Mouse (Mus musculus): ENCODE measurements around the gene Irgm1. TPM values are rescaled to one million over a fixed set of nuclear protein-coding genes. Genes with fewer than 3 reads are reported as not detected.
"Not testable (repeated sequence)": the region's sequence is repeated elsewhere in the genome, so short reads cannot be mapped to it uniquely, and the experiment has no call there.

The Irgm1 gene
- polyA plus RNA-seq (2012; rRNA removed), result 1.8 and 7.4 TPM in 2 replicates

DNA sequence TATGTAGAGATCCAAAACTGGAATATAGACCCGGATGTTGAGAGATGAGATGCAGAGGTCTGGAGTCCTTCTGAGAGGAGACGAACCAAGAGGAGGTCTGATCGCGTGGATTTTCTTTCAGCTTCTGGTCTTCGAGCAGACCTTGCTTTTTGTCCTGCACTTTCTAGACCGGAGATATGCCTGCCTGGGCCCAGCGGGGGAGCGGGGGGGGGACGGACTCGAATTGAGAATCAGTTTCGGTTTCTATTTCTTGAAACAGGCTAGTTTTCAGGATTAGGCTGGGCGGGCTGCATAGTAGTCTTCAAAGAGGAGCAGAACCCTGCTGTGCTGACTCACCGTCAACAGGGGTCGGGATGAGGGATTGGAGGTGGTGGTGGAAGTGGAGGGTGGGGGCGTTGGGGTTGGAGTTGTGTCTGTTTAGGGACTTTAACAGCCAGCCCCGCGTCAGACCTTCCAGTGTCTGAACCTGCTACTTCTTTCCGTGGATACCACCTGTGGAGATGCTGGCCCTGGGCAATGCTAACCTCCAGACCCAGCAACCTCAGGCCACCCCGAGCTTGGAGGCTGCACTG is at the start of gene Irgm1:
Gene Irgm1, minus strand, starts transcription at position 483 of the 572 bp plus-strand sequence.
- H3K27ac ChIP-seq (ENCODE audit: insufficient read depth, low read depth, low read length), result peak within 1 kb of the TSS; percentile 94
- H3K4me3 ChIP-seq (ENCODE audit: low read depth, low read length), result peak within 1 kb of the TSS; percentile 81
- peaks cover 10% of the 10 kb centered on the region for H3K36me3 ChIP-seq (ENCODE audit: control insufficient read depth, insufficient read depth, low read length)
- TF ChIP-seq POLR2A (IDR thresholded peaks at IDR 0.05; ENCODE audit: low read depth, low read length) (peak; percentile 60), CTCF (IDR thresholded peaks at IDR 0.05; ENCODE audit: extremely low read depth, insufficient read length, insufficient replicate concordance, low read depth, low read length) (no peak)
- H3K27me3 ChIP-seq (ENCODE audit: control insufficient read depth, insufficient read depth, low read length), result no peaks in the 10 kb centered on the region
- under 1% methylated on average over 19 of the region's 19 CpGs for WGBS
- peaks cover 14% of the 10 kb centered on the region; the same call in 1 of the 2 replicates for H3K4me1 ChIP-seq (ENCODE audit: control insufficient read depth, insufficient read depth, insufficient read length, low read length)

DNA sequence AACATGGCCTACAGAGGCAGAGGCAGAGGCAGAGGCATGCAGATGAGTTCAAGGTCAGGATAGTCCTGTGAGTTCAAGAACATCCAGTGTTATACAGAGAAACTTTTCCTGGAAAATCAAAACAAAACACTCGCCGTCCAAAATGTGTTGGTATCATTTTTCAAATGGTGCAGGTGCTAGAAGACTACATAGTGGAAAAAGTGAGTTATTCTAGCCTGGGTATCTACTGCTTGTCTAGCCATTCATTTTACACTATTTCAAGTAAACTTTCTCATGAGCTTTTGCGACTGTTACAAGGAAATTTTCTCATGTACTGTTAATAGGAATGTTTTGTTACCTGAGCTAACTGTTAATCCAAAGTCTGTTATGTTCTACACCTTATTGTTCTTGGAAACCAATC is 46.9 kb upstream of the Irgm1 start:
- H3K36me3 ChIP-seq (ENCODE audit: control insufficient read depth, insufficient read depth, low read length), result no peaks in the 10 kb centered on the region
- H3K27ac ChIP-seq (ENCODE audit: insufficient read depth, low read depth, low read length), result no peak overlapping the region
- H3K4me1 ChIP-seq (ENCODE audit: control insufficient read depth, insufficient read depth, insufficient read length, low read length), result peaks cover 8% of the 10 kb centered on the region; the same call in 1 of the 2 replicates
- no peak for TF ChIP-seq CTCF (IDR thresholded peaks at IDR 0.05; ENCODE audit: extremely low read depth, insufficient read length, insufficient replicate concordance, low read depth, low read length)
- TF ChIP-seq POLR2A (IDR thresholded peaks at IDR 0.05; ENCODE audit: low read depth, low read length), result no peak
- no peaks in the 10 kb centered on the region for H3K27me3 ChIP-seq (ENCODE audit: control insufficient read depth, insufficient read depth, low read length)
- no peak overlapping the region for H3K4me3 ChIP-seq (ENCODE audit: low read depth, low read length)
- 71% methylated on average over 3 of the region's 3 CpGs for WGBS

DNA sequence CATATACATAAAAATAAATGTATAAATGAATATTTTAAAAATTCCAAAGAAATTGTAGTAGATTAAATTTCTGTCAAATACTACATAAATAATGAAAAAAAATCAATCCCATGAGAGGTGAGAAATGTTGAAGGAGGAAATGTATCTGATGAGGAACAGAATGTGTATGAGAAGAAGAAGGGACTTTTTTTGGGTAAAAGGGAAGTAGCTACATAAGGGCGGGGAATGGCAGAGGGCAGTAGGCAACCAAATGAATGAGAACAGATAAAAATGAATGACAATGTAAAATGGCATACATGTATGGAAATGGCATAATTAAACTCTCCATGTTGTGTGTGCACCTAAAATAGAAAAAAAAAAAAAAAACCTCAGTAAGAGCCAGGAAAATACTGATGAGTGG is 42.1 kb upstream of the Irgm1 start:
- TF ChIP-seq CTCF (IDR thresholded peaks at IDR 0.05; ENCODE audit: extremely low read depth, insufficient read length, insufficient replicate concordance, low read depth, low read length) (no peak), POLR2A (IDR thresholded peaks at IDR 0.05; ENCODE audit: low read depth, low read length) (no peak)

DNA sequence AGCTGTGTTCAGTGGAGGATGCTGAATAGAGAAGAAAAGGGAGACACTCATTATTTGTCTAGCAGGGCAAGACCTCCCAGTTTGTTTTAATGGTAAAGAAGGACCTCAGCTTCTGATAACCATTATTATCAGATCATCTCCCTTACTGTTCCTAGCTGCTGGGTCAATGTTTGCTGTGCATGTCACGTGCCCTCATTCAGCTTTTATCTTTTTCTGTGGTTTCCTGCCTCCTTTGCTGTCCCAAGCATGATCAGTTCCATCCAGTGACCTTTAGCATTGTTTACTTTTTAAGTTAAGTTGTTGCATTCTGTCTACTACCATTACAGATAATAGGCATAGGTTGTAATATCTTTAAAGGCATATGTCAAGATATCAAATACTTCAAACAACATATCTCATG is 37.0 kb upstream of the Irgm1 start:
- 39% methylated on average over 1 of the region's 1 CpGs for WGBS
- no peak overlapping the region for H3K4me3 ChIP-seq (ENCODE audit: low read depth, low read length)
- H3K36me3 ChIP-seq (ENCODE audit: control insufficient read depth, insufficient read depth, low read length), result no peaks in the 10 kb centered on the region
- H3K27ac ChIP-seq (ENCODE audit: insufficient read depth, low read depth, low read length), result no peak overlapping the region
- peaks cover 2% of the 10 kb centered on the region; the same call in 1 of the 2 replicates for H3K4me1 ChIP-seq (ENCODE audit: control insufficient read depth, insufficient read depth, insufficient read length, low read length)
- no peak for TF ChIP-seq POLR2A (IDR thresholded peaks at IDR 0.05; ENCODE audit: low read depth, low read length)
- H3K27me3 ChIP-seq (ENCODE audit: control insufficient read depth, insufficient read depth, low read length), result no peaks in the 10 kb centered on the region

More for the DNA sequence above, 42.1 kb upstream of the Irgm1 start:
- Histone ChIP-seq H3K4me1 (ENCODE audit: control insufficient read depth, insufficient read depth, insufficient read length, low read length) (peaks cover 2% of the 10 kb centered on the region; the same call in 1 of the 2 replicates), H3K36me3 (ENCODE audit: control insufficient read depth, insufficient read depth, low read length) (no peaks in the 10 kb centered on the region), H3K27me3 (ENCODE audit: control insufficient read depth, insufficient read depth, low read length) (no peaks in the 10 kb centered on the region), H3K27ac (ENCODE audit: insufficient read depth, low read depth, low read length) (no peak overlapping the region), H3K4me3 (ENCODE audit: low read depth, low read length) (no peak overlapping the region)
- WGBS, result 92% methylated on average over 1 of the region's 1 CpGs

DNA sequence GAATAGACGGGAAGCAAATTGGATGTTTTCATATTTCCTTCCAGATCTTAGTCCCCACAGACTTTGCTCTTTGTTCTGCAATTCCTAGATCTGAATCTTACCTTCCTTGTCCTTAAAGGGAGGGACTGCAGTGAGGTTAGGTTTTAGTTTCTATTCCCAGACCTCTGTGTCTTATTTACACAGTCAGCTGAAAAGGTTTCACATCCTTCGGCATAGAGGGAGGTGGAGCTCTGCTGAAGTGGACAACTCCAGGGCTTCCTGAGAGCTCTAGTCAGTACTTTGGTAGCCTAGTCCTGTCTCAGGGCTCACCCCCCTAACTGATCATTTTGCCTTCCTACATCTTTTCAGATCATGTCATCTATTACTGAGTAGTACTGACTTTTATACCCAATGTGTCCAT is 30.5 kb upstream of the Irgm1 start, which contains the start of gene Gm5431:
Gene Gm5431, minus strand, starts transcription at position 194 of the 400 bp plus-strand sequence.
- 6% methylated on average over 2 of the region's 2 CpGs for WGBS
- H3K27me3 ChIP-seq (ENCODE audit: control insufficient read depth, insufficient read depth, low read length), result no peaks in the 10 kb centered on the region
- H3K4me1 ChIP-seq (ENCODE audit: control insufficient read depth, insufficient read depth, insufficient read length, low read length), result peaks cover 16% of the 10 kb centered on the region
- no peak for TF ChIP-seq POLR2A (IDR thresholded peaks at IDR 0.05; ENCODE audit: low read depth, low read length)
- no peak for TF ChIP-seq CTCF (IDR thresholded peaks at IDR 0.05; ENCODE audit: extremely low read depth, insufficient read length, insufficient replicate concordance, low read depth, low read length)
- peak within 1 kb of the TSS; percentile 32; the same call in 1 of the 2 replicates for H3K4me3 ChIP-seq (ENCODE audit: low read depth, low read length)
- H3K27ac ChIP-seq (ENCODE audit: insufficient read depth, low read depth, low read length), result peak within 1 kb of the TSS; percentile 93
- H3K36me3 ChIP-seq (ENCODE audit: control insufficient read depth, insufficient read depth, low read length), result no peaks in the 10 kb centered on the region; the same call in 1 of the 2 replicates

DNA sequence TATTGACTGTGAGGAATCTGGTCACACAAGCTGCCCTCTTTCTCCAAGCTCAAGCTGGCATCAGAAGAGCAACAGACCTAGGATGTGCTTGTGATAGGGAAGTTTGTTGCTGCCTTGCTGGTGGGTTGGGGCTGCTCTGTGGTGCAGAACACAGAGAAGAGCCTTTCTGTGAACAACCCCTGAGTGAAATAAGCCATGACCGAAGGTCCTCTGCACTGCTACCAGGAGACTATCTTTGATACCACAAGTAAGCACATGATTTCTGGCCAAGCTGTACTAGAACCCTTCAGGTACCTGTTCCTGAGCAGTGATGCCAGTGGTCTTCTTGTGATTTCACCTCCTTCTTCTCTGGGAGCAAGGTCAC is 30.1 kb upstream of the Irgm1 start:
- Histone ChIP-seq H3K4me1 (ENCODE audit: control insufficient read depth, insufficient read depth, insufficient read length, low read length) (peaks cover 16% of the 10 kb centered on the region), H3K4me3 (ENCODE audit: low read depth, low read length) (peak overlapping the region; percentile 32; the same call in 1 of the 2 replicates), H3K27ac (ENCODE audit: insufficient read depth, low read depth, low read length) (peak overlapping the region; percentile 93)
- not testable (repeated sequence) for H3K36me3 ChIP-seq (ENCODE audit: control insufficient read depth, insufficient read depth, low read length); H3K27me3 ChIP-seq (ENCODE audit: control insufficient read depth, insufficient read depth, low read length)
- 47% methylated on average over 1 of the region's 1 CpGs for WGBS

DNA sequence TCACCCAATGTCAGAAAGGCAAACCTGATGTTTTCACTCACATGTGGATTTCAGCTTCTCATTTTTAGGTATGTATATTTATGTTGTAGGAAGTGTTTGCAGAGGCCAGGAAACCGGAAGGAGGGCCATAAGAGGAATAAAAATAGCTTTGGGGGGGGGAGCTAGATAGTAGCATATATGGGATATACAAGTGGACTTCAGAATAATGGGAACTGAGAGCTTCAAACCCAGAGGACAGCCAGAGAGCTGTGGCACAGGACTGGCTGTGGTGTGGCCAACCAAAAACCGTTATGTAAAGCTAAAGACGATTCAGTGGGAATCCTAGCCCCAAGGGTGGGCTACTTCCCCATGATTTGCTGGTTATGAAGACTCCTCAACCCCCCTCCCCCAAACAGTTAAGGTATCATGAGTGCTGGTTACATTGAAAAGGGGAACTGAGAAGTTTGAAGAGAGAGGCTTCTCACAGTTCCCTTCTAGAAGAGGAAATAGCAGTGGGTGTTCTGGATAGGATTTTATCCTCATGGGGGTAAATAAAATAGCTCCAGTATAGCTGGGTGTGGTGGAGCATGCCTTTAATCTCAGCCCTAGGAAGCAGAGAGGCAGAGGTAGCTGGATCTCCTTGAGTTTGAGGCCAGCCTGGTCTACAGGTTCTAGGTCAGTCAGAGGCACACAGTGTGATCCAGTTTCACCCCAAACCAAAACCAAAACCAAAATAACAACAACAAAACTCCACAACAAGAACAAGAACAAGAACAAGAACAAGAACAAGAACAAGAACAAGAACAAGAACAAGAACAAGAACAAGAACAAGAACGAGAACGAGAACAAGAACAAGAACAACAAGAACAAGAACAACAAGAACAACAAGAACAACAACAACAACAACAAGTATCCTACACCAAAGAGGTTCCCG is 29.4 kb upstream of the Irgm1 start:
- H3K4me1 ChIP-seq (ENCODE audit: control insufficient read depth, insufficient read depth, insufficient read length, low read length), result peaks cover 16% of the 10 kb centered on the region

More for the DNA sequence above, 29.4 kb upstream of the Irgm1 start:
- H3K27me3 ChIP-seq (ENCODE audit: control insufficient read depth, insufficient read depth, low read length); H3K36me3 ChIP-seq (ENCODE audit: control insufficient read depth, insufficient read depth, low read length): not testable (repeated sequence)
- 80% methylated on average over 6 of the region's 6 CpGs for WGBS
- H3K4me3 ChIP-seq (ENCODE audit: low read depth, low read length), result peak overlapping the region; percentile 38; the same call in 1 of the 2 replicates
- peak overlapping the region; percentile 93 for H3K27ac ChIP-seq (ENCODE audit: insufficient read depth, low read depth, low read length)
